Mouse (Mus musculus) lung, postnatal 0 days (tissue): ENCODE measurements around the gene Clk1.

ENCODE experiments used
- CTCF ChIP-seq: IDR thresholded peaks from 2 replicates; pipeline ENCODE4 v1.5.1; 2016; ENCODE audit warnings: antibody characterized with exemption, mild to moderate bottlenecking
- EP300 ChIP-seq: IDR thresholded peaks from 2 replicates; pipeline ENCODE4 v1.6.1; 2016; ENCODE audit warnings: antibody characterized with exemption, mild to moderate bottlenecking, control low read depth

GRCm38 (mm10) chr1:58420032-58420431, 3.8 kb downstream of the Clk1 start:
- TF ChIP-seq EP300 (no peak), CTCF (no peak)
